Mouse (Mus musculus) thymus, adult 2 months (tissue): ENCODE measurements at regions not wholly inside any gene's neighbourhood (a gene's known extent, or its start where the extent isn't known, plus 50 kb on each side); places are given as distances from the start of the nearest gene placed in this dataset.

Source experiments
- CTCF ChIP-seq: fragments of 200-500 bp; IDR thresholded peaks from 2 replicates; pipeline ENCODE4 v1.5.1; 2012; ENCODE audit warnings: mild to moderate bottlenecking, control low read depth, low read length, moderate library complexity, borderline replicate concordance; ENCODE audit not compliant: control insufficient read depth, poor library complexity, insufficient read depth; ENCODE audit errors: extremely low read depth
- POLR2A ChIP-seq: fragments of 200-500 bp; IDR thresholded peaks from 2 replicates; pipeline ENCODE4 v1.6.1; 2012; ENCODE audit warnings: mild to moderate bottlenecking, low read length, control low read depth, moderate library complexity; ENCODE audit not compliant: control insufficient read depth, poor library complexity, insufficient read depth; ENCODE audit errors: extremely low read depth

GRCm38 (mm10) chr15:60754246-60754645, 99.3 kb downstream of the Fam84b start:
- no peak for TF ChIP-seq POLR2A
- no peak for TF ChIP-seq CTCF
